Mouse (Mus musculus): ENCODE data around the gene Grid1. TPM values are rescaled to one million over a fixed set of nuclear protein-coding genes. Genes with fewer than 3 reads are reported as not detected.

Grid1 gene
- polyA plus RNA-seq, 1 experiment from 2014 or later, result 0.40 TPM

DNA sequence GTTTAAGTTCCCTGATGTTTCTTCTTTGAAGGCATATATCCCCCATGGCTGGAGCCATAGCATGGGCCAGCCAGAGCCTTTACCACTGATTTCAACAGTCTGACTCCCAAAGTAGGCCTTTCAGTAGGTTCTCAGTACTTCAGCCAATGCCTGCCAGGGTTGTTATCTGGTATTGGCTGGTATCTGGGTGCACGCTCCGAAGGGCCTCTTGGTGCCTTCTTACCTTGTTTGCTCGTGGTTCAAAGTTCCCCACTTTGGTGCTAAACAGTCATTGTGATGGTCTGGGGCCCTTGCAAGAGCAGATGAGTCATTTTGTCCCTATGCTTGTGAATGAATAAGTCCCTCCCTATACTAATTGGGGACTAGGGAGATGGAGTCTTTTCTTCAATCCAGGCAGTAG lies 377.5 kb downstream of the Grid1 start:
- WGBS, result 58% methylated on average over 3 of the region's 3 CpGs
- H3K4me2 ChIP-seq, result no peak overlapping the region
- H3K27ac ChIP-seq, result no peak overlapping the region
- H3K36me3 ChIP-seq, result no peaks in the 10 kb centered on the region
- H3K9me3 ChIP-seq, result no peaks in the 10 kb centered on the region
- no peak for ATAC-seq (ENCODE audit: borderline replicate concordance, extremely low read depth, low FRiP score, low TSS enrichment)
- H3K4me3 ChIP-seq, result no peak overlapping the region
- no peak overlapping the region for H3K9ac ChIP-seq
- H3K27me3 ChIP-seq, result no peaks in the 10 kb centered on the region
- no peaks in the 10 kb centered on the region for H3K4me1 ChIP-seq

DNA sequence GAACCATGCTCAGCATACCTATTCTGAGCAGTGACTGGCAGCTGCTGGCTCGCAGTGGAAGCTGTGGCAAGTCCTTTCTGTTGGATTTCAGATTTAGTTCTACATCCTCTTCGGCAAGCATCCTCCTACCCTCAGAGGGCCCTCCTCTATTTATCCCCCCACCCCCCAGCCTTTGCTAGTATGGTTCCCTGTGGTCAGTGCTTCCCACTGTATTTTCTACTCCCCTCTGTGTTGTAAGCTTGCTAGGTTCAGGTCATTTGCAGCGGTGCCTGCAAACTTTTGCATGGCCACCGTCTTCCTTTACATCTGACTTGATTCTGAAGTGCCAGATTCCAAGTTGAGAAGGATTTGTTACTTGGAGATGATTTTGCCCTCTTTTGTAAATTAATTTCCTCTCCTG lies 378.5 kb downstream of the Grid1 start:
- no peaks in the 10 kb centered on the region for H3K27me3 ChIP-seq
- H3K4me3 ChIP-seq, result no peak overlapping the region
- H3K36me3 ChIP-seq, result no peaks in the 10 kb centered on the region
- H3K4me1 ChIP-seq, result no peaks in the 10 kb centered on the region
- no peak overlapping the region for H3K9ac ChIP-seq
- no peak for ATAC-seq (ENCODE audit: borderline replicate concordance, extremely low read depth, low FRiP score, low TSS enrichment)
- H3K4me2 ChIP-seq, result no peak overlapping the region
- WGBS, result 81% methylated on average over 4 of the region's 4 CpGs
- H3K27ac ChIP-seq, result no peak overlapping the region
- H3K9me3 ChIP-seq, result no peaks in the 10 kb centered on the region

DNA sequence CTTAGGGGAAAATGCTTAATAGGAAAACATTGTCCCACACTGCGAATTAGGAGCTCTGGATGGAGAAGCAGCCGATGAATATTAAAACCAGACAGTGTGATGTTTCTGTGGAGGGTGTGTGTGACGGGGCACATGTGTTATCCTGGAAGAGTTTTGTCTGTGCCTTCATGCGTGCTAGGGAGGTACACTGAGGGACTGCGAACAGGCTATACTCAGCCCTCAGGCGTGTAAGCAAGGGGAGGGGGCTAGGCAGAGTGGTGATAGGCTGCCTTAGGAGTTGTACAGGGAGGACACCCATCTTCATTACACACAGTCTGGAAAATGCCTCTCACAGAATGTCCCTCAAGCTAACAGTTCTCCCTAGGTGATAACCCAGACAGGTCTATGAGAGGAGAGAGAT lies 379.0 kb downstream of the Grid1 start:
- H3K36me3 ChIP-seq, result no peaks in the 10 kb centered on the region
- no peak overlapping the region for H3K4me2 ChIP-seq
- no peak overlapping the region for H3K9ac ChIP-seq
- H3K27me3 ChIP-seq, result no peaks in the 10 kb centered on the region
- no peak overlapping the region for H3K27ac ChIP-seq
- H3K4me1 ChIP-seq, result no peaks in the 10 kb centered on the region
- no peak for ATAC-seq (ENCODE audit: borderline replicate concordance, extremely low read depth, low FRiP score, low TSS enrichment)
- WGBS, result 63% methylated on average over 6 of the region's 6 CpGs
- no peaks in the 10 kb centered on the region for H3K9me3 ChIP-seq
- H3K4me3 ChIP-seq, result no peak overlapping the region

DNA sequence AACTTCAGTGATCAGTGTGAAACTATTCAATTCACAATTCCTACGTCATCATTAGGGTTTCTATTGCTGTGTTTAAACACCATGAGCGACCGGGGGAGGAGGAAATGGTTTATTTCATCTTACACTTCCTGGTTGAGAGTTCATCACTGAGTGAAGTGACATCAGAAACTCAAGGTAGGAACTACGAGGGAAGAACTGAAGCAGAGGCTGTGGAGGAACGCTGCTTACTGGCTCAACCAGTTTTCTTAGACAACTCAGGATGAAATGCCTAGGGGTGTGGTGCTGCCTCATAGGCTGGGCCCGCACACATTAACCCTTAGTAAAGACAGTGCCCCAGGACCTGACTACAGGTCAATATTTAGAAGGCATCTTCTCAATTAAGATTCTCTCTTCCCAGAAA lies 389.5 kb downstream of the Grid1 start:
- Histone ChIP-seq H3K4me3 (no peak overlapping the region), H3K4me1 (no peaks in the 10 kb centered on the region), H3K27ac (no peak overlapping the region), H3K4me2 (no peak overlapping the region), H3K9me3 (no peaks in the 10 kb centered on the region), H3K27me3 (no peaks in the 10 kb centered on the region), H3K36me3 (no peaks in the 10 kb centered on the region), H3K9ac (no peak overlapping the region)
- 37% methylated on average over 6 of the region's 6 CpGs for WGBS
- ATAC-seq (ENCODE audit: borderline replicate concordance, extremely low read depth, low FRiP score, low TSS enrichment), result no peak

DNA sequence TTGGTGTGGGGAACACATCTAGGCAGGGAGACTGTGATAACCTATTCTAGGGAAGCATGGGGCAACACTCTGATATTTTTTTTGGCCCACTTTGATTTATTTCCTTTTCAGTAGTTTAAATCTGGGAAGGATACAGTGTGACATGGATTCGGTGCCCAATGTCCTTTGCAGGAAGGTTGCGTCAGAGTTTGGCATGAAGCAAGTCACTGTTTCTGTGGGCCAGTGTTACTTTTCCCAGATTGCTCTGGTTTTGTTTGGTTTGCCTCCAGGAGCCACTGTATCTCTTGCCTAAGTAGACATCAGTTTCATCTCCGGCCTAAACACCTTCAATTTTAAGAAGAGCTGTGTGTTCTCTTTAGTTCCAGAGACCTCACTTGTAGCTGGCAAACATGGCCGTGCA lies 399.1 kb downstream of the Grid1 start:
- no peak overlapping the region for H3K4me3 ChIP-seq
- H3K9ac ChIP-seq, result no peak overlapping the region
- no peaks in the 10 kb centered on the region for H3K4me1 ChIP-seq
- no peaks in the 10 kb centered on the region for H3K9me3 ChIP-seq
- 80% methylated on average over 4 of the region's 4 CpGs for WGBS
- no peak overlapping the region for H3K27ac ChIP-seq
- H3K36me3 ChIP-seq, result no peaks in the 10 kb centered on the region
- no peaks in the 10 kb centered on the region for H3K27me3 ChIP-seq
- no peak for ATAC-seq (ENCODE audit: borderline replicate concordance, extremely low read depth, low FRiP score, low TSS enrichment)
- no peak overlapping the region for H3K4me2 ChIP-seq

DNA sequence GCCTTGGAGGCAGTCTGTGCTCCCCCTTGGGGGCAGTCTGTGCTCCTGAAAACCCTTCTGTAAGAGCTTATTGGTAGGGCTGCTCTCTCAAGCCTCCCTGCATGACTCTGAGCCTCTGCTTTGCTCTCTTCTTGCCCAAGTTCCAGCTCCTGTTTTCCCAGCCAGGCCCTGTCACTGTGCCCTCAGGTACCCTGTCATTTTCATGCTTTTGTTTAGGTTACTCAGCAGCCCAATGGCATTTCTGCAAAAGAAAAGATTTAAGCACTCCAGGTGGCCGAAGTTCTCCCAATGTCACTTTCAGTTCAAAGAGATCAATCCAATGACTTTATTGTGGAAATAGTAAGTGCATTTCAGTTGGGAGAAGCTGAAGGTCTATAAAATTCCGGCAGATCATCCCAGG lies 402.3 kb downstream of the Grid1 start:
- Histone ChIP-seq H3K4me1 (no peaks in the 10 kb centered on the region), H3K9ac (no peak overlapping the region), H3K4me3 (no peak overlapping the region), H3K27me3 (no peaks in the 10 kb centered on the region), H3K36me3 (no peaks in the 10 kb centered on the region), H3K4me2 (no peak overlapping the region), H3K9me3 (no peaks in the 10 kb centered on the region), H3K27ac (no peak overlapping the region)
- WGBS, result 75% methylated on average over 2 of the region's 2 CpGs
- no peak for ATAC-seq (ENCODE audit: borderline replicate concordance, extremely low read depth, low FRiP score, low TSS enrichment)

DNA sequence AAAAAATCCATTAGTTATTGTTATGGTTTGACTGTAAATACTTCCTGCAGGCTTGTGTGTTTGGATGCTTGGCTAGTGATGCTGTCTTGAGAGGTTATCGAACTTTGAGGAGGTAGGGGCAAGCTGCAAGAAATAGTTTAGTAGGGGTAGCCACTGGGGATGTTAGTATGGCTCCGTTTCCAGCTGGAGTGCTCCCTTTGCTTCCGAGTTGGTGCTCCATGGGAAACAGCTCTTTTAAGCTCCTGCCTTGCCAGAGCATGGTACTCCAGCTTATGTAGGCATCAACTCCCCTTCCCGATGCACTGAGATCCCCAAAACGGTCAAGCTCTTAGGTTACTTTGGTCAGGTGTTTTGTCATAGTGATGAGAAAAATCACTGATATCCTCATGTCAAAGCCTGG lies 407.7 kb downstream of the Grid1 start:
- Histone ChIP-seq H3K9ac (no peak overlapping the region), H3K9me3 (no peaks in the 10 kb centered on the region), H3K4me3 (no peak overlapping the region), H3K36me3 (no peaks in the 10 kb centered on the region), H3K4me2 (no peak overlapping the region), H3K27me3 (no peaks in the 10 kb centered on the region), H3K4me1 (no peaks in the 10 kb centered on the region), H3K27ac (no peak overlapping the region)
- 88% methylated on average over 5 of the region's 5 CpGs for WGBS
- no peak for ATAC-seq (ENCODE audit: borderline replicate concordance, extremely low read depth, low FRiP score, low TSS enrichment)

DNA sequence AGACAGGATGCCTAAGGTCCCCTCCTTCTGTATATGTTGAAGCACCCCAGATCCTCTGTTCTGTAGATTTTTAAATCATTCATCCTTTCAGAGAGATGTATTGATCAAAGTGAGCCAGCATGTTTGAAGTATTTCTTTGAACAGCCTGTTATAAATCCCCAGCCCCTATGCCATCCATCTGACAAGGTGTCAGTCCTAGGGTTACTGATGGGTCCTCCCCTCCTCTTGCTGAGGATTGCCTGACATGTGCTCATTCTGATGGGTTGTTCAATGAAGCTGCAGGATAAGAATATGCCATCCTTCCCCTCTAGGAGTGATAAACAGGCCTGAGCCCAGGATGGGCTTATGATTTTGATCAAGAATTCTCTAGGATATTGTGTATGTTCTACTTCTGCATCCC lies 411.5 kb downstream of the Grid1 start:
- H3K4me2 ChIP-seq, result no peak overlapping the region
- H3K4me3 ChIP-seq, result no peak overlapping the region
- H3K27me3 ChIP-seq, result no peaks in the 10 kb centered on the region
- no peak overlapping the region for H3K27ac ChIP-seq
- H3K4me1 ChIP-seq, result no peaks in the 10 kb centered on the region
- H3K36me3 ChIP-seq, result no peaks in the 10 kb centered on the region
- no peak overlapping the region for H3K9ac ChIP-seq
- no peak for ATAC-seq (ENCODE audit: borderline replicate concordance, extremely low read depth, low FRiP score, low TSS enrichment)
- H3K9me3 ChIP-seq, result no peaks in the 10 kb centered on the region

DNA sequence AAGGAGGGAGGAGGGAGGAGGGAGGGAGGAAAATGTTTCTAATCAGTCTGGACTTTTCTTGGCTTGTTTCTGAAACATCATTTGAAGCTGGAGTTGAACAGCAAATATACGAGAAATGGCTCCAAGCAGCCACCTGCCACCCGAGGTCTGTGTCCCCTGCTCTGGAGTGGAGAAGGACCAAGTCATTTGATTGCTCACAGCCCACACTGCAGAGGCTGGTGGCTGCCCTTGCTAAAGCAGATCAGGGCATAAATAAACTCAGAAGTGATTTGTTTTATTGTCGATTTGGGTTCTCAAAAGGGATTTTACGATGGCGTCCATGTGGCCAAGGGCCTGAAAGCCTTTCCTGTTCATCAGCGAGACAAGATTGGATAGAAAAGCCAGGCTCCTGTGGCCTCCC lies 423.0 kb downstream of the Grid1 start:
- Histone ChIP-seq H3K4me1 (no peaks in the 10 kb centered on the region), H3K4me2 (no peak overlapping the region), H3K27me3 (no peaks in the 10 kb centered on the region), H3K4me3 (no peak overlapping the region), H3K36me3 (no peaks in the 10 kb centered on the region), H3K27ac (no peak overlapping the region), H3K9me3 (no peaks in the 10 kb centered on the region), H3K9ac (no peak overlapping the region)
- 82% methylated on average over 6 of the region's 6 CpGs for WGBS
- ATAC-seq (ENCODE audit: borderline replicate concordance, extremely low read depth, low FRiP score, low TSS enrichment), result no peak

DNA sequence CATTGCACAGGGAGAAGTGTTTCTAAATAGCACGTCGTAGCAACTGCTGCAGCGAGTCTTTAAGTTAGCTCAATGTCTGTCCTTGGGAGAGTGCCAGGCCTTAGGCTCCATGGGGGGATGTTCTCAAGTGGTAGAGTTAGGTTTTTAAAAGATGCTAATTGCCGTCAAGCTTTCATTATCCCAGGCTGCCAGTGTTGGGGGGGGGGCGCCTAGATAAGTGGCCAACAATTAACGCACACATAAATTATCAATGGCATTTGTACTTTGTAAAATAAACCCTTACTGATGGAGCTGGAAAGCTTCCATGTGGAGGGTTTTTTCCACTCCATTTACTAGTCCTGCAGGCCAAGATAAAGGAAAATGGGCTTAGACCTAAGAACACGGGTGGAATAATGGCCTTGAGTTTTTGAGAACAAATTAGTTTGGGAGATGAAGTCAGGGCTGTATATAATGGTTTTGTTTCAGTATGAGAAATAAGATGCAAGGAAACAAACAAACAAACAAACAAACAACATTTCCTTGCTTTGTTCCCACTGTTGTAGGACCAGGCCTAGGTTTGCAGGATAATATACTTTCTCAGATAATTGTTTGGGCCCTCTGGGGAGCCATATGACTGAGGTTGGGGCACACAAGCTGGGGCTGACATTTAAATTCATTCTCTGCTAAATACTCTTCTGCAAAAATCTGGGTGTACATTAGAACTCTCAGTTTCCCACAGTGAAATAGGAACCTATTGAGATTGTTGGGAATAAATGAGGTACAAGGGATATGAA lies 425.1 kb downstream of the Grid1 start:
- Histone ChIP-seq H3K27me3 (no peaks in the 10 kb centered on the region), H3K9me3 (no peaks in the 10 kb centered on the region)
- no peak for ATAC-seq (ENCODE audit: borderline replicate concordance, extremely low read depth, low FRiP score, low TSS enrichment)

DNA sequence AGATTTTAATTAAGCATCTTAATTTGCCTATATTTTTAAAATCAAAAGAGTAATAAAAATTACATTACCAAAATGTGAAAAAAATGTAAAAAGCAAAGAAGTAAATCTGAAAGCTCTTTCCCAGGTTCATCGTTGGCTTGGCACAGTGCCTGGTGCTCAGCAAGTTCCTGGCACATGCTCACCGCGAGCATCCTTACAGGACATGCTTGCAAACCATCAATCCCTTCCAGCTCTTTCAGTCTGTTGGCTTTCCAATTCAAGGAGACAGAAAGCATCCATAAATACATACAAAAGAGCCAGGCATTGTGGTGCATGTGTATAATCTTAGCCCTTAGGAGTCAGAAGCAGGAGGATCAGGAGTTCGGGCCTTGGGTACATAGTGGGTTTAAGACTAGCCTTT lies 430.5 kb downstream of the Grid1 start:
- no peaks in the 10 kb centered on the region for H3K9me3 ChIP-seq
- H3K4me2 ChIP-seq, result no peak overlapping the region
- no peak overlapping the region for H3K27ac ChIP-seq
- H3K4me1 ChIP-seq, result no peaks in the 10 kb centered on the region
- H3K4me3 ChIP-seq, result no peak overlapping the region
- WGBS, result 78% methylated on average over 4 of the region's 4 CpGs
- no peaks in the 10 kb centered on the region for H3K36me3 ChIP-seq
- ATAC-seq (ENCODE audit: borderline replicate concordance, extremely low read depth, low FRiP score, low TSS enrichment), result no peak
- no peaks in the 10 kb centered on the region for H3K27me3 ChIP-seq
- H3K9ac ChIP-seq, result no peak overlapping the region

More for the DNA sequence above, 425.1 kb downstream of the Grid1 start:
- no peak overlapping the region for H3K4me2 ChIP-seq
- no peak overlapping the region for H3K9ac ChIP-seq
- no peak overlapping the region for H3K4me3 ChIP-seq
- WGBS, result 65% methylated on average over 7 of the region's 7 CpGs
- no peaks in the 10 kb centered on the region for H3K36me3 ChIP-seq
- no peak overlapping the region for H3K27ac ChIP-seq
- H3K4me1 ChIP-seq, result no peaks in the 10 kb centered on the region

DNA sequence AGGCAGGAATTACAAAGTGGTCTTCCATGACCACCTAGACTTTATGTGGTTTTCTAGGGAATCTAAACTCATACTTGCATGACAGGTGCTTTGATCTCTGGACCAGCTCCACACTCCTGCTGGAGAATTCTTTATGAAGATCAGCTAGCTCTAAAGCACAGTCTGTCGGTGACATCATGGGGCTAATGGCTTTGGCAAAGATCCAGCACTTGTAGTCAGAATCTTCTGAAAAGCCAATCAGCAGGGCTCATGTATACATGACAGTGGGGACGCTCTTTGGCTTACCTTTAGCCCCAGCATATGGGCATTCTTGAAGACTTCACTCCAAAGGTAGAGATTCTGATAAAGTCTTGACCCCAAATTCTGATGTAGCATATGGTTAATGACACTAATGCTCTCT lies 434.6 kb downstream of the Grid1 start:
- WGBS, result 34% methylated on average over 2 of the region's 2 CpGs
- no peaks in the 10 kb centered on the region for H3K9me3 ChIP-seq

DNA sequence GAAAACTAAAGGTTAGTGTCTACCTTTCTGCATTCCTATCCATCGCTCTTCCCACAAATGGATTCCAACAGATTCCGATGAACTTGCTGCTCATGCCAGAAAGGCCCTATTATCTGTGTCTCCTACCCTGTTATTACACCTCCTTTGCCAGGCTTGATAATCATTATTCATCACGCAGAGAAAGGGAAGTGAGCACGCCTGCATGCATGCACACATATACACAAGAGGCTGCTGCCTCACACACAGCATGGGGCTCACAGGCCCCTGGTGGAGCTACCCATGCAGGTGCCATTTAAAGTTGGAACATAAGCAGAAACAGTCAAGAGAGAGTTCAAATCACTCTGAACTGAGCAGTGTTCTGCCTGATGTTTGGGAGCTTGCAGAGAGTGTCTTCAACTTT lies 450.4 kb downstream of the Grid1 start:
- Histone ChIP-seq H3K27me3 (no peaks in the 10 kb centered on the region), H3K4me2 (no peak overlapping the region), H3K4me1 (no peaks in the 10 kb centered on the region), H3K27ac (no peak overlapping the region), H3K36me3 (no peaks in the 10 kb centered on the region), H3K9me3 (no peaks in the 10 kb centered on the region), H3K4me3 (no peak overlapping the region), H3K9ac (no peak overlapping the region)
- 84% methylated on average over 4 of the region's 4 CpGs for WGBS
- ATAC-seq (ENCODE audit: borderline replicate concordance, extremely low read depth, low FRiP score, low TSS enrichment), result no peak

More for the DNA sequence above, 434.6 kb downstream of the Grid1 start:
- ATAC-seq (ENCODE audit: borderline replicate concordance, extremely low read depth, low FRiP score, low TSS enrichment), result no peak
- Histone ChIP-seq H3K9ac (no peak overlapping the region), H3K4me1 (no peaks in the 10 kb centered on the region), H3K4me2 (no peak overlapping the region), H3K27ac (no peak overlapping the region), H3K36me3 (no peaks in the 10 kb centered on the region), H3K4me3 (no peak overlapping the region), H3K27me3 (no peaks in the 10 kb centered on the region)

Measured in lung, embryonic 15.5 days (tissue).